Mouse (Mus musculus) embryo, embryonic 11 days (tissue): ENCODE measurements around the gene Ndufs2.

Experiments used
- DNase-seq: peaks from one replicate; pipeline ENCODE4 v3.0.0-alpha.2; 2015

Gene Ndufs2

GRCm38 (mm10) chr1:171193911-171194830, 57.0 kb downstream of the Ndufs2 start:
- DNase-seq: peak; percentile 22

DNA sequence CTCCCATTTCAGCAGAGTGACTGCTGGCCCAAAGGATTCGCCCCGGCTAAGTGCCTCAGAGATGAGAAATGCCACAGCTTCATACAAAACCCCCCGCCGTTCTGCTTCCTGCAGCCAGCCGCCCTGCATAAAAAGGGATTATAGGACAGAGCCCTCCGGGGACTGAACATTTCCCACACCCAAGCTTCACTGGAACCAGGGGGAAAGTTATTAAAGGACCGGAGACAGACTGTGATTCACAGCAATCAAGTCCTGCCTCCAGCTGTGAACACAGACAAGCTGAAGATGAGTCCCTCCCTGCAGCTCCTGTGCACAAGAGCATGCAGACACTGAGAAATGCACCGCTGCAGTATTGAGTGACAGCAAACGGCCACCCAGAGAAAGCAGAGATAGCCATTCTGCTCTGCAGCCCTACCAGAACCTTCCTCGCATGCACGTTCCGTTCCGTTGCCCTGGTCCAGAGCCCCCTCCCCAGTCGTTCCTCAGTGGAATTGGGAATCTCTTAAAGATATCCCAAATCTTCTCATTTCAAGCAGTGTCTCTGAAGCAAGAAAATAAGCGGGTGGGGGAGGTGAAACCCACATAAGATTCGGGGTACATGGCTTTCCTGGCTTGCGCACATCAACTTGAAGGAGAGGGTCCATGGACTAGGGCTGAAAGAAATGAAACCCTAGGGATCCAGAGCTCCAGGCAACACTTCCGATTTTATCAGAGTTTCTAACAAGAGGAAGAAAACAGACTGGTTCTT, 57.9 kb downstream of the Ndufs2 start:
- peak; percentile 64 for DNase-seq

DNA sequence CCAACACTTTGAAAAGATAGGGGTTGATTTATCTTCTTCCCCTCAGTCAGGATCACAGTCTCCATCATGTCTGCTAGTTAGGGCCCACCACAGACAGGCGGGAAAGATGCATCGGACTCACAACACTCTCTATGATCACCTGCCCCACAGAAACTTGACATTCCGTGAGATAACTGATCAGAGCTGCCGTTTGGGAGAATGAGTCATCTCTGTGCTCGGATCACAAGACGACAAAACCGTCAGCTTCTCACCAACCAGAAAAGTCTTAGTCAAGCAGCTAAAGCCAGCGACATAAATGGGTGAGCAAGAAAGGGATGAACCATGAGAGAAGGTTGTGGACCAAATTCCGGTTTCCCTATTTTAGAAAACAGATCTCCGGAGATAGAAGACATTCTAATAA, 58.9 kb downstream of the Ndufs2 start:
- no peak for DNase-seq

DNA sequence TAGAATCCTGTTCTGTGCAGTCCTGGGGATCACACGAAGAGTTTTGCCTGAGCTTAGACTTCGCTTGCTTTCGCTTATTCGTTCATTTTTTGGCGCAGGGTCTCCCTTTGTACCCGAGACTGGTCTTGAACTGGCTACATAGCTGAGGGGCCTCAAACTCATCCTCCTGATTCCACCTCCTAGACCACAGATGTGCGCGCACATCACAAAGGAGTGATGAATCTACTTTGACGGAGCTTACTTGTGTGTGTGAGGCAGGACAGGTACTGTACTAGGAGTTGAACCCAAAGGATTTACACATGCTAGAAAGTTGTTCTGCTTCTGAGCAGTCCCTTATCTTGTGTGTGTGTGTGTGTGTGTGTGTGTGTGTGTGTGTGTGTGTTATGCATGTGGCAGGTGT, 60.4 kb downstream of the Ndufs2 start:
- no peak for DNase-seq

- no peak for DNase-seq
Observed at GRCm38 (mm10) chr1:171189476-171190114, 61.6 kb downstream of the Ndufs2 start.

- peak; percentile 39 for DNase-seq
Observed at GRCm38 (mm10) chr1:171189046-171189445, 62.1 kb downstream of the Ndufs2 start.

DNA sequence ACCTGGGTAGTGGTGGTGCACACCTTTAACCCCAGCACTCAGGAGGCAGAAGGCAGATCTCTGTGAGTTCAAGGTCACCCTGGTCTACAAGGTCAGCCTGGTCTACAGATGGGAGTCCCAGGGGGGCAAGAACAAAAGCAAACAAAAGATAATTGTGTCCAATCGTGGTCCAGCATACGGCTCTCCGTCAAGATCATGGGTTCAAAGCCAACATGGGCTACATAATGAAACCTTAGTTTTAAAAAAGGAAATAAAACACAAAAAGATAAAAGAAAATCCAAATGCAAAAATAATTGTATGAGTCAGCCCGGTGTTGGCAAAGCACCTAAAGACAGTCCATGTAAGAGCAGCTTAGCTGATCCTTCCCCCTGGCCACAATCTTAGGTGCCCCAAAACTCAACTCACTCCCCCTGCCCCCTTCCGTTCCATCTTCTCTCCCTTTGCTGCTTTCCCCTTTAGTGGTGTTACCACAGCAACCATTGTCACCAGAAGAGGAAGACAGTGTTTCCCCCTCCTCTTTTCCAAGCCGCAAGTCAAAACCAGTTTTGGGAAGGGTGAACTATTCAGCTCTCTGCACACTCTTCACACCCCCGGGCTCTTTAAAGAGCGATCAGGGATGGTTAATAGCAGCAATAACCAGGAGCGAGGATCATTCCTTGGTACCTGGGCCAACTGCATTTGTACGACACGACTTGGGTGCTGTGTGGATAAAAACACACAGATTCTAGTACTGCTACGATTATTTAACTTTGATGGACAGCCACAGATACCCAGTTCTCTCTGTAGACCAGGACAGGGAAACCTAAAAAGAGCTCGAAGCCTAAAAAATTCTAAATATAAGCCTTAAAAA, 63.1 kb downstream of the Ndufs2 start:
- DNase-seq: peak; percentile 41

GRCm38 (mm10) chr1:171185655-171186054, 65.5 kb downstream of the Ndufs2 start:
- no peak for DNase-seq
